Mouse (Mus musculus) kidney, adult 2 months (tissue): Measurements from ENCODE around the gene Chrm5.

ENCODE experiments used
- CTCF ChIP-seq: fragments of 200-500 bp; conservative IDR thresholded peaks from 2 replicates; pipeline ENCODE4 v1.5.1; 2011; ENCODE audit warnings: low read depth, mild to moderate bottlenecking, control low read depth, low read length, moderate library complexity, mixed read lengths; ENCODE audit not compliant: insufficient read depth, insufficient read length
- POLR2A ChIP-seq: fragments of 200-500 bp; IDR thresholded peaks from one replicate; pipeline ENCODE4 v1.6.1; 2011; ENCODE audit warnings: low read depth, low read length, control low read depth

- no peak for TF ChIP-seq CTCF
- TF ChIP-seq POLR2A, result no peak
Measured at GRCm38 (mm10) chr2:112503978-112504377, 23.4 kb upstream of the Chrm5 start.
